Mouse (Mus musculus): ENCODE measurements at regions not wholly inside any gene's neighbourhood (a gene's known extent, or its start where the extent isn't known, plus 50 kb on each side); places are given as distances from the start of the nearest gene placed in this dataset.

DNA sequence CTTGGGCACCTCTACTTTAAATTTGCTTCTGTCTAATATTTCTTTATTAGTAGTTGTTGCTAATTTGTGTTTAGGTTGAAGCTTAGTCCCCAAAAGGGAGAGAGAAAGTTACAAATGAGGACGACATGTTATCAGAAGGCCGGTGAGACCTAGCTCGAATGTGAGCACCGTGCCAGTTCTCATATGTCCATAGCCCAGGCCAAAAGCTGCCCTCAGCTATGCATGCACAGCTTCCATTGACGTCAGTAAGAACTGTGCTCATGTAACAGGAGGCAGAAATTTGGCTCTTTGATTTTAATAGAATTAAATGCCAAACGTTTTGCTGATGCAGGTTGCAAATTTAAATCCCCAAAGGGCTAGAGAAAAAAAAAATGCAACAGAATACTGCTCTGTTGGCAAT is 56.1 kb upstream of the Pappa2 start:
- no peak for TF ChIP-seq CTCF (IDR thresholded peaks at IDR 0.05; ENCODE audit: borderline replicate concordance, control insufficient read depth, extremely low read depth, insufficient read depth, low read length, poor library complexity)
- no peak for TF ChIP-seq POLR2A (IDR thresholded peaks at IDR 0.05; ENCODE audit: control insufficient read depth, extremely low read depth, insufficient read depth, low read length, poor library complexity)

Measured in thymus, adult 2 months (tissue).